Mouse (Mus musculus): ENCODE measurements around the gene Cxxc4. TPM values are rescaled to one million over a fixed set of nuclear protein-coding genes. Genes with fewer than 3 reads are reported as not detected.
"Not testable (repeated sequence)": the region's sequence is repeated elsewhere in the genome, so short reads cannot be mapped to it uniquely, and the experiment has no call there.

The Cxxc4 gene
- polyA plus RNA-seq (2015; fragmentation: Nextera tagmentation; extraction: Ambion mirVana), result 28.7 and 28.8 TPM in 2 replicates

DNA sequence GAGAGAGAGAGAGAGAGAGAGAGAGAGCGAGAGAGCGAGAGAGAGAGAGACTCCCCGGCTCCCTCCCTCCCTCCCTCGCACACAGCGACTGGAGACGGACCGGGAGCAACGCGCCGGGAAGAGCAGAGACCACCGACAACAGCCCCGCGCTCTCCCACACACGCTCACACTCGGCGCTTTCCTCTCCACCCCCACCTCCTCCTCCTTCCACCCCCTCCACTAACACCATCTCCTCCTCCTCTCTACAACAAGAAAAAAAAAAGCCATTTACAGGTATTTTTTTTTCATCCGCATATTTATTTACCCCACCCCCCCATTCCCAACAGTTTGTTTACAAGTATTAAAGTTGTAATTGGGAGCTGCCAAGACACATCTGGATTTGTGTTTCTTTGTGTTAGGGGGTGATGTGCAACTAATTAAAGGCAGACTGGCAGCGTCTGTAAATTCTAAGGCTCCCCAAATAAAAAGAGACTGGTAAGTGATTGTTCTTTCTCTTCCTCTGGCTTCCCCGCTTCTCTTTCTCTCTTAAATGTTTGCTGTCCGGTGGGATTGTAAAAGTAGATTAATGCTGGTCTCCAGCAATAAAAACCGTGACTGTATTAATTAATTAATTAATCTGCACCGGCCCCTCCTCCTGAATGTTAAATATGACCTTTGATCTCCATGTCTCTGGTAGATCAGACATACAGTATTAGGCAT lies at the start of gene Cxxc4:
Gene Cxxc4, plus strand, starts transcription at position 71 of the 699 bp plus-strand sequence.
- ATAC-seq (ENCODE audit: low FRiP score), result peak; percentile 79

DNA sequence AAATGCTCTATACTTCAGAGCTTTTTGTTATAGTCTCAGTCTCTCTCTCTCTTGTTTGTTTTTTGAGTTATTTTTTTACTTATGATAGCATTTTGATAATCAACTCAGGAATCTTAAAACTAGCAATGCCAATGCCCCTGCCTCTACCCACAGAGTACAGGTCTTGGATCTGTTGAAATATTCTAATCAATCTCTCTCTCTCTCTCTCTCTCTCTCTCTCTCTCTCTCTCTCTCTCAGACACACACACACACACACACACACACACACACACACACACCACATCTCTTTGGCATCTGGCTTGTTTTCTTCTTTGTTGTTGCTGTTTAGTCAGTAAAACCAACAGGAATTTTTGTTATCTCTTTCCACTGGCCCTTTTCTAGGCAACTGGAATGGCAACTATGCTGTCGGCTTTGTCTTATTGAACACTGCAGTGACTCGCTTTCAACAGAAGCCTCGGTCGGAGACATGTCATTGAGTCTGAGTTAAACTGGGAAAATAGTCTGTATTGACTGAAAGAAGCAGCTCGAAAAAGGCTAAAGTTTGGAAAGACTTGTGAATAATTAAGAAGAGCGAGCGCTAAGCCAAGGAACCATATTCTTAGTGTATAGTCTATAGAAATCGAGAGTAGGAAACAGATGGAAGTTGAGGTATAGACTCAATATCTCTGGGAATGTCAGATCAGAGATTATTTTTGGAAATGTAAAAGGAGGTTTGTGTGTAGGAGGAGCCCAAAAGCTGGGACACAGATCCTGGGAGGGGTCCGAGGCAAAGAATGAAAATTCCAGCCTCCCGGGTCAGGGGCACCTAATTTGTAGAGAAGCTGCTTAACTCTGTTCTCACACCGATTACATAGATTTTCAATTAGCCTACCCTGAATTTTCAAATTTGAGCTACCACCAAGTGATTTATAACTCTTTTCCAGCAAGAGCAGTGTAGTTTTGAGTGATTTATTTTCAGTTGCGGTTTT lies 47.0 kb upstream of the Cxxc4 start:
- Histone ChIP-seq H3K27me3 (no peaks in the 10 kb centered on the region), H3K4me1 (replicated peaks) (no peaks in the 10 kb centered on the region), H3K27ac (no peak overlapping the region), H3K4me3 (peak overlapping the region; percentile 17), H3K4me2 (peak overlapping the region; percentile 46), H3K9ac (no peak overlapping the region), H3K36me3 (no peaks in the 10 kb centered on the region), H3K9me3 (no peaks in the 10 kb centered on the region)
- ATAC-seq (ENCODE audit: low FRiP score), result peak; percentile 59; the same call in 1 of the 2 replicates
- 39% methylated on average over 12 of the region's 12 CpGs for WGBS

More for the DNA sequence above, at the start of gene Cxxc4:
- Histone ChIP-seq H3K9ac (peak within 1 kb of the TSS; percentile 85), H3K9me3 (no peaks in the 10 kb centered on the region), H3K36me3 (no peaks in the 10 kb centered on the region), H3K4me3 (peak within 1 kb of the TSS; percentile 68), H3K4me2 (peak within 1 kb of the TSS; percentile 62), H3K27ac (peak within 1 kb of the TSS; percentile 99), H3K27me3 (no peaks in the 10 kb centered on the region), H3K4me1 (replicated peaks) (peaks cover 14% of the 10 kb centered on the region)
- under 1% methylated on average over 13 of the region's 22 CpGs for WGBS

DNA sequence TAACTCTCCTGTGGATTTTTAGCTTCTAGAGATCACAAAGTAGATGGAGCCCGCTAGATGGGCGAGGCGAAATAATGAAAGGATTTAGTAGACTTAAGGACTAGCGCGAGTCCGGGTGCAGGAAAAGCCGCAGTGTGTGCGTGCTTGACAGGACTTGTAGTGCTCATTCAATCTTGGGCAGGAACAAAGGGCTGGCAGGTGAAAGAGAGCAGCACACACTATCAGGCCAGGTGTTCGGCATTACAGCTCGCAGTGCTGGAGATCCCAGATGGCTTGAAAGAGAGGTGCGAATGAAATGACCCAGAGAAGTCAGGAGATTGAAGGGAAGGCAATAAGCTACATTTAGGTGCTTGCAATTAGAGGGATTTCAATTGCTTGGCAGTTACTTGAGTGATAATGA lies 46.2 kb upstream of the Cxxc4 start:
- H3K27ac ChIP-seq, result no peak overlapping the region
- H3K9ac ChIP-seq, result 0 out of 2 replicates have a peak overlapping the region, but pooled peaks have one; percentile 49

DNA sequence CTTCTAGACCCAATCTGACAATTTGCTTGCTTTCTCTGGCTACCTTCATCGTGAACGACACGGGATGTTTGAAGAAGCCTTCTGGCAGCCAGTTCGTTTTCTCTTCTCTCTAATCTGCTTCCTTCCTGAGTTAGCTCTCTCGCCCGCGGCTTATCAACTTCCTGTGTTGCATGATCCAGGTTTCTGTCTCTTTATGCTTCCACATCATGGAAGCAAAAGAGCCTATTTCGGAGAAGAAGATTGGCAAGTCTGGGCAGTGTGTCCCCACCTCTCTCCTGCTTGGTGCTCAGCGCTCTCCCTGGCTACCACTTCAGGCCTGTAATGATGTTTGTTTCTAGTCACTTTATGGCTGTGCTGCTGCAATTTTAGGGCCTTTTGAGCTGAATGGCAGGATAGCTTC lies 36.4 kb upstream of the Cxxc4 start:
- Histone ChIP-seq H3K4me2 (no peak overlapping the region), H3K36me3 (no peaks in the 10 kb centered on the region), H3K4me3 (no peak overlapping the region), H3K27me3 (no peaks in the 10 kb centered on the region), H3K27ac (no peak overlapping the region; the same call in 1 of the 2 replicates), H3K9ac (no peak overlapping the region), H3K9me3 (no peaks in the 10 kb centered on the region), H3K4me1 (replicated peaks) (peaks cover 6% of the 10 kb centered on the region; the same call in 1 of the 2 replicates)
- ATAC-seq (ENCODE audit: low FRiP score), result no peak
- 78% methylated on average over 9 of the region's 9 CpGs for WGBS

More for the DNA sequence above, 46.2 kb upstream of the Cxxc4 start:
- Histone ChIP-seq H3K27me3 (no peaks in the 10 kb centered on the region), H3K36me3 (no peaks in the 10 kb centered on the region), H3K4me1 (replicated peaks) (no peaks in the 10 kb centered on the region), H3K4me2 (peak overlapping the region; percentile 46), H3K4me3 (peak overlapping the region; percentile 17; the same call in 1 of the 2 replicates), H3K9me3 (no peaks in the 10 kb centered on the region)
- 34% methylated on average over 11 of the region's 11 CpGs for WGBS
- peak; percentile 66 for ATAC-seq (ENCODE audit: low FRiP score)

DNA sequence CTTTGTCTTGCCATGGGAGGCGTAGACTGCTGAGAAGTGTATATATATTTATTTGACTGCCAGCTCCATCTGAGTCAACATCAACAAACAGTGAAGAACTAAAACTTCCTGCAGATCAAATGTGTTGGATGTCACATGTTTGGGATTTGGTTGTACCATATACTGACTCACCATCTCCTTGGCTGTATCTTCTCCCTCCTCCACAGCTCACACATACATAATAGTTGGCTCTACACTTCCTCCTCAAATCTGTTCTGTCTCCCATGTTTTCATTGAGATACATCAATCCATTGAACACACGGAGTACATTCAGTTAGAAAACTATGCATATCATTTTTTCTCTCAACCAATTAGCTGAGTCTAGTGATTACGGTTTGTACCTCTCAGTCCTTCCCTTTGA lies 29.7 kb upstream of the Cxxc4 start:
- H3K9ac ChIP-seq, result no peak overlapping the region
- no peak for ATAC-seq (ENCODE audit: low FRiP score)
- WGBS, result 89% methylated on average over 3 of the region's 3 CpGs

DNA sequence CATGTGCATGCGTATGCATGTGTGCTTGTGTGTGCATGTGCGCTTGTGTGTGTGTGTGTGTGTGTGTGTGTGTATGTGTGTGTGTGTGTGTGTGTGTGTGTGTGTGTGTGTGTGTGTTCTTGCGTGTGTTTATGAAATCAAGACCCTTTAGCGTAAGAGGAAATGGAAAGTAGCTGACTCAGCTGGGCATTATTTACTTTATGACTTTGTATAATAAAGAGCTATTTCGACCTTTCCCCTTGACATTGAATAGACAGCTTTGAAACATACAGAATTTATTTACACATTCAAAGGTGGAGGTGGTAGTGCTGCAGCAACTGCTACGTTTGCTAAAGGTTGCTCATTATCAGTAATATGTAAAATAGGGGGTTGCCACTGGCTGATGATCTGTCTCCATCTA lies 25.3 kb upstream of the Cxxc4 start:
- 78% methylated on average over 6 of the region's 6 CpGs for WGBS

More for the DNA sequence above, 29.7 kb upstream of the Cxxc4 start:
- Histone ChIP-seq H3K4me3 (no peak overlapping the region), H3K27me3 (no peaks in the 10 kb centered on the region), H3K4me1 (replicated peaks) (no peaks in the 10 kb centered on the region), H3K9me3 (no peaks in the 10 kb centered on the region), H3K36me3 (no peaks in the 10 kb centered on the region), H3K27ac (no peak overlapping the region), H3K4me2 (no peak overlapping the region)

DNA sequence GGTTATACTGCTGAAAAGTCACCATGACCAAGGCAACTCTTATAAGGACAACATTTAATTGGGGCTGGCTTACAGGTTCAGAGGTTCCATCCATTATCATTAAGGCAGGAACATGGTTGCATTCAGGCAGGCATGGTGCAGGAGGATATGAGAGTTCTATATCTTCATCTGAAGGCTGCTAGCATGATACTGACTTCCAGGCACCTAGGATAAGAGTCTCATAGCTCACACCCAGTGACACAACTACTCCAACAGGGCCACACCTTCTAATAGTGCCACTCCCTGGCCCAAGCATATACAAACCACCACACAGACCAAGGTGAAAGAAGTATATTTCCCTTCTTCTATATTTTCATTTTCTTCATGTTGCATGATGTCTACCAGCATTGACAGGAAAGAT lies 16.4 kb upstream of the Cxxc4 start:
- not testable (repeated sequence) for ATAC-seq (ENCODE audit: low FRiP score); H3K4me2 ChIP-seq

More for the DNA sequence above, 25.3 kb upstream of the Cxxc4 start:
- Histone ChIP-seq H3K4me2 (no peak overlapping the region), H3K9ac (no peak overlapping the region), H3K4me1 (replicated peaks) (no peaks in the 10 kb centered on the region), H3K27ac (no peak overlapping the region), H3K9me3 (no peaks in the 10 kb centered on the region), H3K36me3 (no peaks in the 10 kb centered on the region), H3K27me3 (no peaks in the 10 kb centered on the region), H3K4me3 (no peak overlapping the region)
- ATAC-seq (ENCODE audit: low FRiP score), result no peak

DNA sequence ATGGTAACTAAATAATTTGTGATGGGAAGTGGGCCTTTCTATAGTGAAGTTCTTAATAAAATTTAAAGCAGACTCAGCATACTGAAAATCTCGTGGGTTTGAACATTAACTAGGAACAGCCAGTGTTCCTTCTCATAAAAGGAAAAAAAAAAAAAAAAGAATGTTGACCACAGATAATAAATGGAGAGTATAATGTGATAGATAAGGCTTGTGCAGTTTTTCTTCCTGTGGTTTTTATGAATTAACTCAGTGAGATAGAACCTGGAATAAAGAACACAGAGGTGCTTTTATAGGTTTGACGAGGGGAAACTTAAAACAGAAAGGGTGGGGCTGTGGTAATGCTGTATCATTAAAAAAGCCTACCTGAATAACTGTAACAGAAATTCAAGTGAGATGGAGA lies 15.3 kb upstream of the Cxxc4 start:
- WGBS, result 86% methylated on average over 2 of the region's 2 CpGs
- Histone ChIP-seq H3K9ac (no peak overlapping the region), H3K27ac (no peak overlapping the region), H3K4me2 (no peak overlapping the region), H3K4me3 (no peak overlapping the region), H3K9me3 (no peaks in the 10 kb centered on the region), H3K27me3 (no peaks in the 10 kb centered on the region), H3K36me3 (no peaks in the 10 kb centered on the region), H3K4me1 (replicated peaks) (no peaks in the 10 kb centered on the region)
- ATAC-seq (ENCODE audit: low FRiP score), result no peak

More for the DNA sequence above, 16.4 kb upstream of the Cxxc4 start:
- not testable (repeated sequence) for H3K9ac ChIP-seq; H3K27me3 ChIP-seq; H3K9me3 ChIP-seq; H3K4me1 ChIP-seq (replicated peaks); H3K4me3 ChIP-seq; H3K36me3 ChIP-seq; H3K27ac ChIP-seq

DNA sequence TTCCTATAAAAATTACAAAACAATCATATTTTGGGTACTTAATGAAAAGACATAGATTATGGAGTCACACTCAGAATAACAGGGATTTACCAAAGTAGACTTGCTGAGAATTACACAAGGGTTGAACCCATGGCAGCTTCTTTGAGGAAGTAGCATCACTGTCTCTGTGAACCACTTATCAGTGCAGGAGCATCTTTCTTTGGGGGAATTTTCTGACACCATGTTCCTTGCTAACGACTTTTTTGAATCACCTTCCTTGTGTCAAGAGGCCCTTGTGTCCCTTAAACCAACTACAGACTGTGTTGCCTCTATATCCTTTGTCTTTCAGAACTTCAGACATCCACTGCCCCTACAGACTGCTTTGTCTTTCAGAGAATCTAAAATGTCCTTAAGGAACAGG lies 13.7 kb upstream of the Cxxc4 start:
- no peaks in the 10 kb centered on the region for H3K4me1 ChIP-seq (replicated peaks)
- ATAC-seq (ENCODE audit: low FRiP score), result no peak
- no peak overlapping the region for H3K9ac ChIP-seq
- H3K4me3 ChIP-seq, result no peak overlapping the region
- H3K27ac ChIP-seq, result no peak overlapping the region
- H3K4me2 ChIP-seq, result no peak overlapping the region
- H3K9me3 ChIP-seq, result no peaks in the 10 kb centered on the region
- H3K36me3 ChIP-seq, result no peaks in the 10 kb centered on the region
- H3K27me3 ChIP-seq, result no peaks in the 10 kb centered on the region
- WGBS, result 64% methylated on average over 1 of the region's 1 CpGs

DNA sequence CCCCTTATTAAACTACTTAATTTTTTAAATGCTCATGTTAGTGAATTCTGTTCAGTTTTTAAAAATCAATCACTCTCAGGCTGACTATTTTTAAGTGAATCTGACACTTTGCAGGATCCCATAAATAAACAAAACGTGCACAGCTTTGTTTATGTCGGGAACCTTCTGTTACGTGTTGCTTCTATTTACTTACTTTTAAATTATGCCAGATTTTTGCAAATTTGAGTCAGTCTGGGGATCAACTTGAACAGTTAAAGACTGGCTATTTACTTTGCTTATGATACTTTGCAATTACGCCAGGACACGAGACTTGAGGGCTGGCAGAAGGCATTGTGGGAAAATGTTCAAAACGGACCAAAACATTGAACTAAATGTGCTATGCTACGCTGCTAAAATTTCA lies 12.3 kb upstream of the Cxxc4 start:
- H3K4me1 ChIP-seq (replicated peaks), result no peaks in the 10 kb centered on the region
- 87% methylated on average over 7 of the region's 7 CpGs for WGBS
- H3K9me3 ChIP-seq, result no peaks in the 10 kb centered on the region
- no peak for ATAC-seq (ENCODE audit: low FRiP score)
- no peaks in the 10 kb centered on the region for H3K27me3 ChIP-seq
- H3K36me3 ChIP-seq, result no peaks in the 10 kb centered on the region
- no peak overlapping the region for H3K9ac ChIP-seq
- no peak overlapping the region for H3K4me3 ChIP-seq
- no peak overlapping the region for H3K27ac ChIP-seq
- no peak overlapping the region for H3K4me2 ChIP-seq

DNA sequence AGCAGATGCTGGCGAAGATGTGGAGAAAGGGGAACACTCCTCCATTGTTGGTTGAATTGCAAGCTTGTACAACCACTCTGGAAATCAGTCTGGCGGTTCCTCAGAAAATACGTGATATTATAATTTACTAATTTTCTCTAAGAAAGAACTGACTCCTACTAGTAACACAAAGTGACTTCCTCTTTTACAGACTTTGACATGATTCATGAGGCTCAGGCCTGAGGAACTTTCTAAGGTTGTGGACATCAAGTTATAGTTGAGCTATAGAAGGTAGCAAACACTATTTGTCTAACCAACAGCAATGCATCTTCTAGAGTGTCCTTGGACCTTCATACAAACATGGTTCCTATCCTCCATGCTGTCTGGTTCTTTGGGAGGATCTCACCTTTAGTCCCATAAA lies 10.4 kb upstream of the Cxxc4 start:
- Histone ChIP-seq H3K4me1 (replicated peaks) (no peaks in the 10 kb centered on the region), H3K27me3 (no peaks in the 10 kb centered on the region), H3K27ac (no peak overlapping the region), H3K4me3 (no peak overlapping the region), H3K4me2 (no peak overlapping the region), H3K36me3 (no peaks in the 10 kb centered on the region), H3K9ac (no peak overlapping the region), H3K9me3 (no peaks in the 10 kb centered on the region)
- 94% methylated on average over 3 of the region's 3 CpGs for WGBS
- ATAC-seq (ENCODE audit: low FRiP score), result no peak

DNA sequence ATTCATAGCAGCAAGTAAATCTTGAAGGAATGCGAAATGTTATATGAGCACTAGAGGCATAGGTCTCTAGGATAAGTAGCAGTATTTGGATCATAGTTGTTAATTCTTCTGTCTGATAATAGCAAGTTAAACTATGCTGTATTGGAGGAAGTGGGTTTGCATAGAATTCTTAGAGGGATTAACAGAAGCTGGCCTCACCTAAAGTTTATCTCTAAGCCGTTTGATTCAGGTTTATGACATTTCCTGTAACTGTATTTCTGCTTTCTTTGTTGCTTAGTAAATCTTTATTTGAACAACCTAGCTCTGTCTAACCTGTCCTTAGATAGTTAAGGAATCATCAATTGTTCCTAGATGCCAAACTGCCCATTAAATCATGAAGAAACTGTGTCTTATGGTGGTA lies 3.5 kb upstream of the Cxxc4 start:
- Histone ChIP-seq H3K9me3 (no peaks in the 10 kb centered on the region), H3K27me3 (no peaks in the 10 kb centered on the region), H3K9ac (no peak overlapping the region), H3K4me3 (no peak overlapping the region), H3K36me3 (no peaks in the 10 kb centered on the region), H3K4me2 (no peak overlapping the region), H3K4me1 (replicated peaks) (peaks cover 7% of the 10 kb centered on the region), H3K27ac (no peak overlapping the region)
- no peak for ATAC-seq (ENCODE audit: low FRiP score)
- WGBS, result 92% methylated on average over 2 of the region's 2 CpGs

Measured in hindbrain, embryonic 13.5 days (tissue).